Mouse (Mus musculus): Measurements from ENCODE around the gene Blcap.

Gene Blcap

DNA sequence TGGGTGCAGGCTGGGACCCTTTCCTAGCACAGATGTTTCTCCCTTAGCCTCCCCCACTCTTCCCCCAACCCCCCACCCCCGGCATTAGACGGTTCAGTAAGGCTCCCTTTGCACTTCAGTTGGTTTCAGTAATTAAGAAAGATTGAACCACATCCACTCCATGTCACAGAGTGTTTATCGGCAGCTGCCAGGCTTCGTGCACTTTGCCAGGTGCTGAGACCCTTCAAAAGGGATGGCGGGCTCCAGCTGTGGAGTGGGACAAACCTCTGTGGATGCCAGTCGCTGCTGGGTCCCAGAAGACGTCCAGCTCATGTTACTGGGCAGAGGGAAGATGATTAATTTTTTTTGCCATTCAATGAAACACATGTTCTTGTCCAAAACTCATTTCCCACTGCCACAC, 52.6 kb downstream of the Blcap start:
- DNase-seq: no peak

DNA sequence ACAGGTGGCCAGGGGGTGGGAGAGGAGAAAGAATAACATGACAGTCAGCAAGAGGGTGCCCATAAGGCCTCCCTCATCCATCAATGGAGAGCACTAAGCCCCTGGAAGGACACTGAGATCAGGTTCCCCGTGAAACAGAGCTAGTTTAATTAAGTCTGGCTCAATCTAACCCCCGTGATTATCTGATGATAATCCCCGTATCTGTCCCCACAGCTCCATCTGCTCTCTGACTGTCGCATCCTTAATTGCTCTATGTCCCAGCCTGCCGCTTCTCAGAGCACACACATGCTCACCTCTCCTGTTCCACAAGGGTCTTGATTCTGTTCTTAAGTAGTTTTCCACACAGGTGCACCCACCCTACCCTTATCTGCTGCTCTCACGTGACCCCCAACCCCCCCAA, 53.5 kb downstream of the Blcap start:
- DNase-seq: no peak

GRCm38 (mm10) chr2:157514353-157514752, 56.7 kb downstream of the Blcap start:
- DNase-seq: no peak

DNA sequence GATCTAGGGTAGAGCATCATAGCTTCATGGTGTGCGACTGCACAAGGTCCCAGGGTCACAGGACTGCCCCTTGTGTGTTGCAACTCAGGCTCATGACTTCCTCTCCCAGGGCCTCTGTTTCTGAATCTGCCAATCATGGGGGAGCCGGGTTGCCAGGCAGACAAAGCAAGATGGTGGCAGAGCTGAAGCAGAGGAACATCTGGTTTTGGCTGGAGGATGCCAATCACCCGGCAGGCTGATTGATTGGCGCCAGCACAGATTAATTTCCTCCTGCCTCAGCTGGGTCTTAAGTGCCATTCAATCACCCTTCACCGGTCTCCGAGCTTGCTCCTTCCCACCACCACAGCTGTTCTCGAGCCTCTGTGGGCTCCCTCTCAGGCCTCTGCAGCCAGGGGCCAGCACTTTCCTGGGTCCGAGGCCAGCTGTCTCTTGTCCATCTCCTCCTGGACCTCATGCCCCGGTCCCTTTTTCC, 57.3 kb downstream of the Blcap start:
- no peak for DNase-seq

DNA sequence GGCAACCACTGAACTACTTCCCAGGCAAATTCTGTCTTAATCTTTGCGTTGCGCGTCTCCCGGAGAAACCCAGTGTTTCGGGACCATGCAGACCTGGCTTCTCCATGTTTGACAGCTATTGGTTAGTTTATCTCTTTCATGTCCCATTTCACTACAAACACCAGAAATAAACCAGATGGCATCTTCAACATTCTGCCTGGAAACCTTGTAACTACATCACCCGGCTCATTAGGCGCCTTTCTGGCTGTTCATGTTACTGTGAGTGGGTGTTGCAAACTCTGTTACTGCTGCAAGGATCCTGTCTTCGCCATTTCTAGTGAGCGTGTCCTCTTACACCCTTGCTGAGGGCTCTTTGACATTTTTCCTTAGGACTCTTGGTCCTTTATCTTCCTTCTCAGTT, 58.2 kb downstream of the Blcap start:
- no peak for DNase-seq

DNA sequence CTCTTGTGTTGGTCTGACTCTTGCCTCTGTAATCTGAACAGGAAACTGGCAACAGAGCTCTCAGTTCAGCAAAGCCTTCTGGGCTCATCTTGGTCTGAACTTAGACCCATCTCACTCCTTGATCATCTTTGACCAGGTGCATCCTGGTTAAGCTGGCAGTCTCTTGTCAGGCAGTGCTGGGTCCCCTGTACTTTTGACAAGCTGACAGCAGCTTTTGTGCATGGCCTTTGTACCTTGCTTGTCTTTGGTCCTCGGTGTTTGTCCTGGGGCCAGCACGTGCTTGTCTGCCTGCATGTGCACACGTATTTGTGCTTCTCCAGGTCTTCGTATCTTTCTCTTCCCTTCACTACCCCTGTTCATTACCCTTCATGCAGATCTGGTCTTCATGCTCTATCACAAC, 61.0 kb downstream of the Blcap start:
- no peak for DNase-seq

DNA sequence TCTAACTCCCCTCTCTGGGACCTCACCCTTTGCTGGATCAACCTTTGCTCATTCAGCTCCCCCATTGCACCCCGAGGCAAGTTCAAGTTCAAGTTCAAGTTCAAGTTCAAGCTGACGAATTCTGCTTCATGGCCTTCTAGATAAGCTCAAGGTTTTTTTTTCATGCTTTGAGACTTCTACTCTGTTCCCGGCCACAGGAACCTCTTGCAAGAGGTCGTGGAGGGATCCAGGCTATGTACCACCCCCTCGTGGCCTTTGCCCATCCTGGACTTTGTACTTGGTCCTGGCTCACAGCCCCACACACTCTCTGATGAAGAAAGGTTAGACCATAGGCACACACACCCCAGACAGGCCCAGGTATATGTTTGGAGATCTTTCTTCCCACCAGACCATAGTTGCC, 61.9 kb downstream of the Blcap start:
- no peak for DNase-seq

DNA sequence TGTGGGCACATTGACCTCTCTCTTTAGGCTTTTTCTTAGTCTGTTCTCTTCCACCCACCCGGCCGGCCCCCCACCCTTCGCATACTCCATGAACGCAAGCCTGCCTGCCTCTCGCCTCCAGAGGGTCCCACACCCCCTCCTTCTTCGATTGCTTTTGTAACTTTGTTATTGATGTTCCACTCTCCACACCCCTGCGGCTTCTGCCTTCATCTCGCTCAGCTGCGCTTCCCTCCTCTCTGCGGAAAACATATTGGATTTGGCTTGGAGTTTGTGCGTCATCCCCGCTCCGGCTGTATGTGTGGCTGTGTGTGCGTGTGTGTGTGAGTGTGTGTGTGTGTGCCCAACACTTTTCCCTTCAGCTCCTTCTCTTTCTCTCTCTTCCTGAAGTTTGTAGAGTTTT, 64.3 kb downstream of the Blcap start:
- no peak for DNase-seq
